Mouse (Mus musculus): ENCODE measurements at regions not wholly inside any gene's neighbourhood (a gene's known extent, or its start where the extent isn't known, plus 50 kb on each side); places are given as distances from the start of the nearest gene placed in this dataset.

- H3K9ac ChIP-seq (ENCODE audit: low read depth, low read length): no peak overlapping the region
- H3K36me3 ChIP-seq (ENCODE audit: control insufficient read depth, insufficient read depth, low read length): no peaks in the 10 kb centered on the region
- no peak overlapping the region for H3K4me3 ChIP-seq (ENCODE audit: low read depth, low read length)
- no peaks in the 10 kb centered on the region for H3K27me3 ChIP-seq (ENCODE audit: control insufficient read depth, insufficient read depth, low read length)
- H3K27ac ChIP-seq (ENCODE audit: low read depth, low read length): no peak overlapping the region
- no peak for ATAC-seq (replicated peaks; ENCODE audit: insufficient number of reproducible peaks, low FRiP score, low TSS enrichment)
- H3K4me1 ChIP-seq (ENCODE audit: control insufficient read depth, insufficient read depth, low read length): peaks cover 5% of the 10 kb centered on the region; the same call in 1 of the 2 replicates
- 80% methylated on average over 4 of the region's 4 CpGs for WGBS (ENCODE audit: insufficient replicate concordance)
- H3K4me2 ChIP-seq: no peak overlapping the region
- no peaks in the 10 kb centered on the region for H3K9me3 ChIP-seq (replicated peaks; ENCODE audit: control insufficient read depth, low read length)
Observed at GRCm38 (mm10) chr10:16438414-16438813, 1284.6 kb upstream of the Cited2 start.

GRCm38 (mm10) chr10:16440932-16441640 is 1281.9 kb upstream of the Cited2 start:
- Histone ChIP-seq H3K27me3 (ENCODE audit: control insufficient read depth, insufficient read depth, low read length) (no peaks in the 10 kb centered on the region), H3K4me1 (ENCODE audit: control insufficient read depth, insufficient read depth, low read length) (peaks cover 5% of the 10 kb centered on the region; the same call in 1 of the 2 replicates), H3K4me2 (no peak overlapping the region), H3K36me3 (ENCODE audit: control insufficient read depth, insufficient read depth, low read length) (no peaks in the 10 kb centered on the region), H3K4me3 (ENCODE audit: low read depth, low read length) (no peak overlapping the region), H3K9ac (ENCODE audit: low read depth, low read length) (no peak overlapping the region), H3K9me3 (replicated peaks; ENCODE audit: control insufficient read depth, low read length) (no peaks in the 10 kb centered on the region), H3K27ac (ENCODE audit: low read depth, low read length) (peak overlapping the region; percentile 58)
- whole genome bisulfite sequencing (ENCODE audit: insufficient replicate concordance): 26% methylated on average over 3 of the region's 3 CpGs
- no peak for ATAC-seq (replicated peaks; ENCODE audit: insufficient number of reproducible peaks, low FRiP score, low TSS enrichment)

- no peaks in the 10 kb centered on the region for H3K36me3 ChIP-seq (ENCODE audit: control insufficient read depth, insufficient read depth, low read length)
- no peak for ATAC-seq (replicated peaks; ENCODE audit: insufficient number of reproducible peaks, low FRiP score, low TSS enrichment)
- H3K4me1 ChIP-seq (ENCODE audit: control insufficient read depth, insufficient read depth, low read length): peaks cover 5% of the 10 kb centered on the region; the same call in 1 of the 2 replicates
- H3K4me3 ChIP-seq (ENCODE audit: low read depth, low read length): no peak overlapping the region
- H3K9ac ChIP-seq (ENCODE audit: low read depth, low read length): no peak overlapping the region
- WGBS (ENCODE audit: insufficient replicate concordance): 75% methylated on average over 2 of the region's 2 CpGs
- H3K9me3 ChIP-seq (replicated peaks; ENCODE audit: control insufficient read depth, low read length): no peaks in the 10 kb centered on the region
- no peak overlapping the region for H3K4me2 ChIP-seq
- H3K27ac ChIP-seq (ENCODE audit: low read depth, low read length): no peak overlapping the region
- H3K27me3 ChIP-seq (ENCODE audit: control insufficient read depth, insufficient read depth, low read length): no peaks in the 10 kb centered on the region
Observed at GRCm38 (mm10) chr10:16441661-16442072, 1281.4 kb upstream of the Cited2 start.

GRCm38 (mm10) chr10:16443901-16444300 is 1279.1 kb upstream of the Cited2 start:
- Histone ChIP-seq H3K9ac (ENCODE audit: low read depth, low read length) (no peak overlapping the region), H3K9me3 (replicated peaks; ENCODE audit: control insufficient read depth, low read length) (no peaks in the 10 kb centered on the region), H3K4me3 (ENCODE audit: low read depth, low read length) (no peak overlapping the region), H3K4me1 (ENCODE audit: control insufficient read depth, insufficient read depth, low read length) (peaks cover 5% of the 10 kb centered on the region; the same call in 1 of the 2 replicates), H3K36me3 (ENCODE audit: control insufficient read depth, insufficient read depth, low read length) (no peaks in the 10 kb centered on the region), H3K27ac (ENCODE audit: low read depth, low read length) (no peak overlapping the region), H3K4me2 (no peak overlapping the region), H3K27me3 (ENCODE audit: control insufficient read depth, insufficient read depth, low read length) (no peaks in the 10 kb centered on the region)
- ATAC-seq (replicated peaks; ENCODE audit: insufficient number of reproducible peaks, low FRiP score, low TSS enrichment): no peak

DNA sequence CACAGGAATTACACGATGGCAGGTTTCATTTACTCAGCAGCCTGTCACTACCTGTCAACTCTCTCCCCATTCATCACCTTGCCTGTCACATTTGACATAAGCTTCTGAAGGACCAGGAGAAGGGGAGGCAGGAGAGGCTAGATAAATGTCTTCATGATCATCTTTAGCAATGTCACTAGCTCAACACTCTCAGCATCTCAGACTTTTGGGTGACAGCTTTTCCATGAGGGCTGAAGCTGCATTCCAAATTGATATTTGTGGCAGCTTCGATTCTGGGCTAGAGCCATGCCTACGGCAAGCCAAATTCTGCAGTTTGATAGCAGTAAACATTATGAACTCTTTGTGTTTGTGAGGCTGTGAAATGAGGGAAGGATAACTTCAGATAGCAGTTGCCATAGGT is 1255.1 kb upstream of the Cited2 start:
- Histone ChIP-seq H3K4me2 (no peak overlapping the region), H3K36me3 (ENCODE audit: control insufficient read depth, insufficient read depth, low read length) (no peaks in the 10 kb centered on the region), H3K4me1 (ENCODE audit: control insufficient read depth, insufficient read depth, low read length) (no peaks in the 10 kb centered on the region), H3K9ac (ENCODE audit: low read depth, low read length) (no peak overlapping the region), H3K9me3 (replicated peaks; ENCODE audit: control insufficient read depth, low read length) (no peaks in the 10 kb centered on the region), H3K27ac (ENCODE audit: low read depth, low read length) (no peak overlapping the region), H3K27me3 (ENCODE audit: control insufficient read depth, insufficient read depth, low read length) (no peaks in the 10 kb centered on the region), H3K4me3 (ENCODE audit: low read depth, low read length) (no peak overlapping the region)
- no peak for ATAC-seq (replicated peaks; ENCODE audit: insufficient number of reproducible peaks, low FRiP score, low TSS enrichment)
- WGBS (ENCODE audit: insufficient replicate concordance): 46% methylated on average over 3 of the region's 3 CpGs

GRCm38 (mm10) chr10:16469711-16470110 is 1253.3 kb upstream of the Cited2 start:
- H3K9me3 ChIP-seq (replicated peaks; ENCODE audit: control insufficient read depth, low read length): no peaks in the 10 kb centered on the region
- no peaks in the 10 kb centered on the region for H3K27me3 ChIP-seq (ENCODE audit: control insufficient read depth, insufficient read depth, low read length)
- H3K4me2 ChIP-seq: no peak overlapping the region
- no peaks in the 10 kb centered on the region for H3K36me3 ChIP-seq (ENCODE audit: control insufficient read depth, insufficient read depth, low read length)
- H3K4me3 ChIP-seq (ENCODE audit: low read depth, low read length): no peak overlapping the region
- ATAC-seq (replicated peaks; ENCODE audit: insufficient number of reproducible peaks, low FRiP score, low TSS enrichment): no peak
- H3K4me1 ChIP-seq (ENCODE audit: control insufficient read depth, insufficient read depth, low read length): no peaks in the 10 kb centered on the region
- WGBS (ENCODE audit: insufficient replicate concordance): 51% methylated on average over 1 of the region's 1 CpGs
- no peak overlapping the region for H3K9ac ChIP-seq (ENCODE audit: low read depth, low read length)
- H3K27ac ChIP-seq (ENCODE audit: low read depth, low read length): no peak overlapping the region

- 16% methylated on average over 1 of the region's 1 CpGs for WGBS (ENCODE audit: insufficient replicate concordance)
- no peak overlapping the region for H3K9ac ChIP-seq (ENCODE audit: low read depth, low read length)
- H3K4me3 ChIP-seq (ENCODE audit: low read depth, low read length): no peak overlapping the region
- no peaks in the 10 kb centered on the region for H3K4me1 ChIP-seq (ENCODE audit: control insufficient read depth, insufficient read depth, low read length)
- no peaks in the 10 kb centered on the region for H3K36me3 ChIP-seq (ENCODE audit: control insufficient read depth, insufficient read depth, low read length)
- no peaks in the 10 kb centered on the region for H3K27me3 ChIP-seq (ENCODE audit: control insufficient read depth, insufficient read depth, low read length)
- no peak overlapping the region for H3K27ac ChIP-seq (ENCODE audit: low read depth, low read length)
- H3K9me3 ChIP-seq (replicated peaks; ENCODE audit: control insufficient read depth, low read length): no peaks in the 10 kb centered on the region
- no peak overlapping the region for H3K4me2 ChIP-seq
- no peak for ATAC-seq (replicated peaks; ENCODE audit: insufficient number of reproducible peaks, low FRiP score, low TSS enrichment)
Observed at GRCm38 (mm10) chr10:16473952-16474521, 1249.0 kb upstream of the Cited2 start.

DNA sequence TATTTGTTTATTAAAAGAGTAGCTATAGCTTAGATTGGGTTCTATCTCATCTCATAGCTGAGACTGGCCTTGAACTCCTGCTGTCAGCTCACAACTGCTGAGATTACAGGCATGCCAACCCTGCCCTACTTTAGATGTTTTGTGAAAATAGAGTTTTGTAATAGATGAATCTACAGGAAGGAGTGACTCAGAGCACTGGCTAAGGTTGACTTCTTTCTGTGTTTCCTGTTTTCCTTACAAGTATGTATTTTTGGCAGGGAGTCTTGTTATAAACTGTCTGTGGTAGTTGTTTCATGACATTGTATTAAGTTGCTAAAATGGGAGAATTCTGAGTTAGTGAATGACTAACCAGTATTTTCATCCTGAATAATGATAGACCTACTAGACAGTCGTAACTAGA is 1224.4 kb upstream of the Cited2 start:
- H3K27me3 ChIP-seq (ENCODE audit: control insufficient read depth, insufficient read depth, low read length): no peaks in the 10 kb centered on the region
- ATAC-seq (replicated peaks; ENCODE audit: insufficient number of reproducible peaks, low FRiP score, low TSS enrichment): no peak
- no peaks in the 10 kb centered on the region for H3K36me3 ChIP-seq (ENCODE audit: control insufficient read depth, insufficient read depth, low read length)
- no peak overlapping the region for H3K4me3 ChIP-seq (ENCODE audit: low read depth, low read length)
- H3K4me1 ChIP-seq (ENCODE audit: control insufficient read depth, insufficient read depth, low read length): no peaks in the 10 kb centered on the region
- no peak overlapping the region for H3K9ac ChIP-seq (ENCODE audit: low read depth, low read length)
- 58% methylated on average over 1 of the region's 1 CpGs for whole genome bisulfite sequencing (ENCODE audit: insufficient replicate concordance)
- no peak overlapping the region for H3K4me2 ChIP-seq
- no peaks in the 10 kb centered on the region for H3K9me3 ChIP-seq (replicated peaks; ENCODE audit: control insufficient read depth, low read length)
- H3K27ac ChIP-seq (ENCODE audit: low read depth, low read length): no peak overlapping the region

DNA sequence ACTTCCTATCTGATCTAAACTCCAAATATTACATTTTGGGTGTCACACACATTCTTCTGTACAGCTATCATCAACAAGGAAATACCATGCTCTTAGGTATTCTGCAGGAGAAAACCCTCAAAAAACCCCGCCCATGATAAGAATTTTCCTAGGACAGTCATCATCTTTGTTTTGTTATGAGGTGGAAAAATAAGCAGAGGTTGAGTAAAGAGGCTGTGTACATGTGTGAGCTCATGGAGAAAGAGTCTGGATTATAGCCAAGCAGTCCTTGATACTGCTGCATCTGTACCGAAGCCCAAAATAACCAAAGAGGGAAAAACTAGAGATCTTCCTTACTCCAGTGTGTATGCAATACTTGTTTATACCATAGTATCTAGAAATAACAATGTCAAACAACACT is 1215.3 kb upstream of the Cited2 start:
- no peak for ATAC-seq (replicated peaks; ENCODE audit: insufficient number of reproducible peaks, low FRiP score, low TSS enrichment)
- Histone ChIP-seq H3K27ac (ENCODE audit: low read depth, low read length) (no peak overlapping the region), H3K4me3 (ENCODE audit: low read depth, low read length) (no peak overlapping the region), H3K9ac (ENCODE audit: low read depth, low read length) (no peak overlapping the region), H3K4me1 (ENCODE audit: control insufficient read depth, insufficient read depth, low read length) (peaks cover 4% of the 10 kb centered on the region; the same call in 1 of the 2 replicates), H3K4me2 (no peak overlapping the region), H3K9me3 (replicated peaks; ENCODE audit: control insufficient read depth, low read length) (no peaks in the 10 kb centered on the region), H3K36me3 (ENCODE audit: control insufficient read depth, insufficient read depth, low read length) (no peaks in the 10 kb centered on the region), H3K27me3 (ENCODE audit: control insufficient read depth, insufficient read depth, low read length) (no peaks in the 10 kb centered on the region)
- WGBS (ENCODE audit: insufficient replicate concordance): 66% methylated on average over 2 of the region's 2 CpGs
